Mouse (Mus musculus): Measurements from ENCODE around the gene Padi2. TPM values are rescaled to one million over a fixed set of nuclear protein-coding genes. Genes with fewer than 3 reads are reported as not detected.

Padi2 gene
- polyA plus RNA-seq, 1 experiment from 2014 or later: 1.2 TPM

- Histone ChIP-seq H3K4me1 (replicated peaks; ENCODE audit: control insufficient read depth, insufficient read depth, low read length) (no peaks in the 10 kb centered on the region), H3K4me2 (replicated peaks; ENCODE audit: low read depth) (no peak overlapping the region), H3K9ac (ENCODE audit: low read depth, low read length) (no peak overlapping the region), H3K36me3 (ENCODE audit: control insufficient read depth, insufficient read depth) (no peaks in the 10 kb centered on the region), H3K9me3 (ENCODE audit: control insufficient read depth) (no peaks in the 10 kb centered on the region), H3K27me3 (replicated peaks; ENCODE audit: control insufficient read depth, insufficient read depth, low read length) (no peaks in the 10 kb centered on the region), H3K27ac (ENCODE audit: low read depth, low read length) (no peak overlapping the region), H3K4me3 (ENCODE audit: low read depth, low read length) (no peak overlapping the region)
- ATAC-seq: no peak
- WGBS: 71% methylated on average over 5 of the region's 5 CpGs
- no peak for TF ChIP-seq CTCF (IDR thresholded peaks at IDR 0.05; ENCODE audit: low read depth)
Measured at GRCm38 (mm10) chr4:140944961-140945442, 38.9 kb downstream of the Padi2 start.

GRCm38 (mm10) chr4:140945571-140945970, 39.4 kb downstream of the Padi2 start:
- H3K4me2 ChIP-seq (replicated peaks; ENCODE audit: low read depth): no peak overlapping the region
- no peaks in the 10 kb centered on the region for H3K27me3 ChIP-seq (replicated peaks; ENCODE audit: control insufficient read depth, insufficient read depth, low read length)
- no peak for TF ChIP-seq CTCF (IDR thresholded peaks at IDR 0.05; ENCODE audit: low read depth)
- no peak overlapping the region for H3K27ac ChIP-seq (ENCODE audit: low read depth, low read length)
- H3K36me3 ChIP-seq (ENCODE audit: control insufficient read depth, insufficient read depth): no peaks in the 10 kb centered on the region
- no peaks in the 10 kb centered on the region for H3K9me3 ChIP-seq (ENCODE audit: control insufficient read depth)
- H3K4me3 ChIP-seq (ENCODE audit: low read depth, low read length): no peak overlapping the region
- 94% methylated on average over 4 of the region's 4 CpGs for WGBS
- H3K9ac ChIP-seq (ENCODE audit: low read depth, low read length): no peak overlapping the region
- H3K4me1 ChIP-seq (replicated peaks; ENCODE audit: control insufficient read depth, insufficient read depth, low read length): no peaks in the 10 kb centered on the region
- no peak for ATAC-seq

- no peak for TF ChIP-seq CTCF (IDR thresholded peaks at IDR 0.05; ENCODE audit: low read depth)
- Histone ChIP-seq H3K4me3 (ENCODE audit: low read depth, low read length) (no peak overlapping the region), H3K36me3 (ENCODE audit: control insufficient read depth, insufficient read depth) (no peaks in the 10 kb centered on the region), H3K4me1 (replicated peaks; ENCODE audit: control insufficient read depth, insufficient read depth, low read length) (no peaks in the 10 kb centered on the region), H3K27ac (ENCODE audit: low read depth, low read length) (no peak overlapping the region), H3K27me3 (replicated peaks; ENCODE audit: control insufficient read depth, insufficient read depth, low read length) (no peaks in the 10 kb centered on the region), H3K9ac (ENCODE audit: low read depth, low read length) (no peak overlapping the region), H3K4me2 (replicated peaks; ENCODE audit: low read depth) (no peak overlapping the region), H3K9me3 (ENCODE audit: control insufficient read depth) (no peaks in the 10 kb centered on the region)
- ATAC-seq: no peak
- WGBS: 40% methylated on average over 4 of the region's 4 CpGs
Measured at GRCm38 (mm10) chr4:140946048-140946447, 39.9 kb downstream of the Padi2 start.

- 66% methylated on average over 14 of the region's 14 CpGs for WGBS
- Histone ChIP-seq H3K9me3 (ENCODE audit: control insufficient read depth) (no peaks in the 10 kb centered on the region), H3K36me3 (ENCODE audit: control insufficient read depth, insufficient read depth) (no peaks in the 10 kb centered on the region), H3K27ac (ENCODE audit: low read depth, low read length) (no peak overlapping the region), H3K4me1 (replicated peaks; ENCODE audit: control insufficient read depth, insufficient read depth, low read length) (no peaks in the 10 kb centered on the region), H3K4me3 (ENCODE audit: low read depth, low read length) (no peak overlapping the region), H3K4me2 (replicated peaks; ENCODE audit: low read depth) (no peak overlapping the region), H3K9ac (ENCODE audit: low read depth, low read length) (no peak overlapping the region), H3K27me3 (replicated peaks; ENCODE audit: control insufficient read depth, insufficient read depth, low read length) (no peaks in the 10 kb centered on the region)
- no peak for ATAC-seq
- TF ChIP-seq CTCF (IDR thresholded peaks at IDR 0.05; ENCODE audit: low read depth): no peak
Measured at GRCm38 (mm10) chr4:140946580-140947205, 40.5 kb downstream of the Padi2 start.

GRCm38 (mm10) chr4:140947487-140948440, 41.6 kb downstream of the Padi2 start:
- no peak for TF ChIP-seq CTCF (IDR thresholded peaks at IDR 0.05; ENCODE audit: low read depth)
- Histone ChIP-seq H3K4me1 (replicated peaks; ENCODE audit: control insufficient read depth, insufficient read depth, low read length) (no peaks in the 10 kb centered on the region), H3K4me3 (ENCODE audit: low read depth, low read length) (no peak overlapping the region), H3K27me3 (replicated peaks; ENCODE audit: control insufficient read depth, insufficient read depth, low read length) (no peaks in the 10 kb centered on the region), H3K9ac (ENCODE audit: low read depth, low read length) (no peak overlapping the region), H3K9me3 (ENCODE audit: control insufficient read depth) (no peaks in the 10 kb centered on the region), H3K27ac (ENCODE audit: low read depth, low read length) (no peak overlapping the region), H3K4me2 (replicated peaks; ENCODE audit: low read depth) (no peak overlapping the region), H3K36me3 (ENCODE audit: control insufficient read depth, insufficient read depth) (no peaks in the 10 kb centered on the region)
- ATAC-seq: no peak
- WGBS: 81% methylated on average over 12 of the region's 12 CpGs

- Histone ChIP-seq H3K9ac (ENCODE audit: low read depth, low read length) (no peak overlapping the region), H3K27ac (ENCODE audit: low read depth, low read length) (no peak overlapping the region), H3K4me3 (ENCODE audit: low read depth, low read length) (no peak overlapping the region), H3K9me3 (ENCODE audit: control insufficient read depth) (no peaks in the 10 kb centered on the region), H3K27me3 (replicated peaks; ENCODE audit: control insufficient read depth, insufficient read depth, low read length) (no peaks in the 10 kb centered on the region), H3K36me3 (ENCODE audit: control insufficient read depth, insufficient read depth) (no peaks in the 10 kb centered on the region), H3K4me1 (replicated peaks; ENCODE audit: control insufficient read depth, insufficient read depth, low read length) (no peaks in the 10 kb centered on the region), H3K4me2 (replicated peaks; ENCODE audit: low read depth) (no peak overlapping the region)
- 73% methylated on average over 6 of the region's 6 CpGs for WGBS
- no peak for TF ChIP-seq CTCF (IDR thresholded peaks at IDR 0.05; ENCODE audit: low read depth)
- ATAC-seq: no peak
Measured at GRCm38 (mm10) chr4:140948481-140948880, 42.3 kb downstream of the Padi2 start.
